Mouse (Mus musculus) midbrain, postnatal 0 days (tissue): ENCODE data around the gene Cyld. TPM values are rescaled to one million over a fixed set of nuclear protein-coding genes. Genes with fewer than 3 reads are reported as not detected.

ENCODE experiments used
- ATAC-seq: fragments of 200-750 bp; cut with Nextera tagmentation; 2 replicates; pipeline ENCODE4 v1.8.0; 2017; ENCODE audit warnings: moderate number of reproducible peaks, mild to moderate bottlenecking, moderate TSS enrichment, moderate library complexity; ENCODE audit not compliant: low FRiP score
- DNase-seq: peaks from one replicate; pipeline ENCODE4 v3.0.0-alpha.2; 2015; ENCODE audit warnings: low spot score
- H3K27ac ChIP-seq: fragments of 300-500 bp; sonication (generic); 2 replicates; pipeline ENCODE4 v1.5.1; 2014; ENCODE audit warnings: low read depth, mild to moderate bottlenecking, low read length, mixed read lengths
- H3K27me3 ChIP-seq: fragments of 300-500 bp; sonication (generic); 2 replicates; pipeline ENCODE4 v1.6.1; 2014; ENCODE audit warnings: low read length, control low read depth, mixed read lengths; ENCODE audit not compliant: insufficient read depth
- H3K36me3 ChIP-seq: fragments of 300-500 bp; sonication (generic); 2 replicates; pipeline ENCODE4 v1.6.1; 2014; ENCODE audit warnings: low read length, control low read depth, mixed read lengths; ENCODE audit not compliant: insufficient read depth
- H3K4me1 ChIP-seq: fragments of 300-500 bp; sonication (generic); 2 replicates; pipeline ENCODE4 v1.6.1; 2014; ENCODE audit warnings: mild to moderate bottlenecking, control low read depth, antibody characterized with exemption, low read length, mixed read lengths; ENCODE audit not compliant: insufficient read depth
- H3K4me2 ChIP-seq: fragments of 300-500 bp; sonication (generic); 2 replicates; pipeline ENCODE4 v1.6.1; 2014; ENCODE audit warnings: low read depth, mild to moderate bottlenecking, low read length, mixed read lengths; ENCODE audit not compliant: poor library complexity, severe bottlenecking
- H3K4me3 ChIP-seq: fragments of 300-500 bp; sonication (generic); 2 replicates; pipeline ENCODE4 v1.5.1; 2014; ENCODE audit warnings: low read depth, mild to moderate bottlenecking, low read length, moderate library complexity
- H3K9ac ChIP-seq: fragments of 300-500 bp; sonication (generic); replicated peaks from 2 replicates; pipeline ENCODE4 v1.6.1; 2014; ENCODE audit warnings: mild to moderate bottlenecking, low read length, moderate library complexity, mixed read lengths; ENCODE audit not compliant: poor library complexity, severe bottlenecking
- H3K9me3 ChIP-seq: fragments of 300-500 bp; sonication (generic); 2 replicates; pipeline ENCODE4 v1.6.1; 2016; ENCODE audit warnings: low read length, control low read depth
- CTCF ChIP-seq: IDR thresholded peaks from 2 replicates; pipeline ENCODE4 v1.5.1; 2016; ENCODE audit warnings: antibody characterized with exemption, mild to moderate bottlenecking
- WGBS: fragments of 180-500 bp; shearing (Covaris S2); extraction: QIAGEN DNeasy Blood & Tissue Kit; methylation state at CpG from one replicate; pipeline ENCODE4 v1.1.7; 2014; 5-methylcytosine and 5-hydroxymethylcytosine counted together
- polyA plus RNA-seq: library from polyadenylated mRNA; unstranded; fragments of >200 nt; fragmentation: Nextera tagmentation; extraction: Ambion mirVana; gene quantifications from 2 replicates; pipeline ENCODE4 v1.2.1, GENCODE M21; 2015
- total RNA-seq: library from RNA; depleted of rRNA; stranded (reverse); fragments of >200 nt; gene quantifications from 2 replicates; pipeline ENCODE4 v1.2.3, GENCODE M21; 2014

Cyld gene
- total and polyA plus RNA-seq, 2 experiments from 2014 or later = 14.3 to 19.1 TPM

DNA sequence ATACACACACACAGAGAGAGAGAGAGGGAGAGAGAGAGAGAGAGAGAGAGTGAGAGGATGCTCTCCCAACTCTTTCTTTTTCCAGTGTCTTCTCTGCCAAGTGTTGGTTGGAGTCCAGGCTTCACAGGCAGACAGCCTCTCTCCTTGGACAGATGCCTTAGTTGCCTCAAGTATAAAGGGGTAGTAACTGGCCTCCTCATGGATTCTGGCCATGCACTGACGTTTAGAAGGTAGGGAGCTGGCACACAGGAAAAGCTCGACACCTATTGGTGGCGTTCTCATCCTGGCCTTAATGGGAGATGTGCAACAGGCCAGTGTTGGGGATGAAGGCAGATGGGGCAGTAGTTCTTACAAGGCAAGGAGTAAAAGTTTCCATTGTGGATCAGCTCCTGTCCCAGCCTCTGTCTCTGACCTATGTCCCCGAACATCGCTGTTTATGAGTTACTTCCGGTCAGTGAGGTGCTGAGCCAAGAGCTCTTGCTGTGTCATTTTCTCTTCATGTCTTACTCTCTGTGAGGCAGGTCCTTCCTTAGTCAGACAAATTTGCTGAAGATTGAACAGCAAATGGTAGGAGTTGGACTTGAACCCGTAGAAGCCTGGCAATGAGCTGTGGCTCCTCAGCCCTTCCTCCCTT is 13.1 kb upstream of the Cyld start:
- Histone ChIP-seq H3K9ac (no peak overlapping the region), H3K36me3 (no peaks in the 10 kb centered on the region), H3K4me3 (no peak overlapping the region), H3K4me1 (no peaks in the 10 kb centered on the region), H3K9me3 (no peaks in the 10 kb centered on the region), H3K27me3 (no peaks in the 10 kb centered on the region), H3K27ac (no peak overlapping the region), H3K4me2 (no peak overlapping the region)
- TF ChIP-seq CTCF = no peak
- ATAC-seq (no peak), DNase-seq (peak; percentile 65)
- 85% methylated on average over 7 of the region's 7 CpGs for WGBS

DNA sequence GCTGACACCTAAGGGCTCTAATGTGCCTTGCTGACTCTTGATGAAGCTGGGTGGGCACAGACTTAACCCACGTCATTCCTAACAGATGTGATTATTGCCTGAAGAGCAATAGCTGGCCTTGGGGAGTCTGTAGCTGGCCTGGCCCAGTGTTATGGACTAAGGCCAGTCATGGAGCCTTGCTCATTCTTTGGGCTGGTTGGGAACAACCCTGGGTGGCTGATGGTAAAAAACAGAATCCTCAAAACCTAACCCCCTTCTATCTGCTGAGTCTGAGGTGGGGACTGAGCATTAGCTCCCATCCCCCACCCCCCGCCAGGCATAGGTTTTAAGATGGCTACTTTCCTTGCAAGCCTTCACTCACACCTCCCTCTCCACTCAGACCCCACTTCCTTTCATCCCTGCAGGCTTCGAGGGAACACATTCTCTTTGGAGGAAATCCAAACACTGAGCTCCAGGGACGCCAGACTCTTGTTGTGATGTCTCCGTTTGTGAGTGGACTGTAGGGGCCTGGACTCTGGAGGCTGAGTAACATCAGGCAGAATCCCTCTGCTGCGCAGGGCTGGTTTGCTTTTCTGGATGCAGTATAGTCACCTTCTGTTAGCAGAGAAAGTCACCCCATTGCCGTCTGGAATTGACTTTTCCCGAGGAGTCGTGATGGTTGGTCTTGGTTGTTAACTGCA is 10.5 kb upstream of the Cyld start:
- Histone ChIP-seq H3K27me3 (no peaks in the 10 kb centered on the region), H3K9me3 (no peaks in the 10 kb centered on the region), H3K4me3 (no peak overlapping the region), H3K4me1 (no peaks in the 10 kb centered on the region), H3K9ac (no peak overlapping the region), H3K27ac (no peak overlapping the region), H3K4me2 (no peak overlapping the region), H3K36me3 (no peaks in the 10 kb centered on the region)
- DNase-seq (no peak), ATAC-seq (no peak)
- no peak for TF ChIP-seq CTCF
- WGBS = 69% methylated on average over 9 of the region's 9 CpGs

DNA sequence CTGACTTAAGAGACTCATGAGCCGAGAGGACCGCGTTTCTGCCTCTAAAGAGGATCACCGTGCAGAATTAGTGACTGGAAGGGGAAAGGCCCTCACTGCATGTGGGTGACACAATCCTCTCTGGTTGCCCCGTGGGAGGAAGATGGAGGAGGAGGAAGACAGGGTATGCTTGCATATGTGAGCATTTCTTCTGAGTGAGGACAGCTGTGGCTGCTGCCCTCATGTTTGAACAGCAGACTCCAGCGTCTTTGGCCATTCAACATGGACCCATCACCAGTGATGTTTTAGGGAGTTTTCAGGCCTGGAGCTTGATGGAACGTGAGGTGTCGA is 10.0 kb upstream of the Cyld start:
- Histone ChIP-seq H3K36me3 (no peaks in the 10 kb centered on the region), H3K27ac (no peak overlapping the region), H3K27me3 (no peaks in the 10 kb centered on the region), H3K9ac (no peak overlapping the region), H3K4me1 (no peaks in the 10 kb centered on the region), H3K4me3 (no peak overlapping the region), H3K4me2 (no peak overlapping the region), H3K9me3 (no peaks in the 10 kb centered on the region)
- DNase-seq (no peak), ATAC-seq (no peak)
- TF ChIP-seq CTCF = no peak
- WGBS = 81% methylated on average over 8 of the region's 8 CpGs

DNA sequence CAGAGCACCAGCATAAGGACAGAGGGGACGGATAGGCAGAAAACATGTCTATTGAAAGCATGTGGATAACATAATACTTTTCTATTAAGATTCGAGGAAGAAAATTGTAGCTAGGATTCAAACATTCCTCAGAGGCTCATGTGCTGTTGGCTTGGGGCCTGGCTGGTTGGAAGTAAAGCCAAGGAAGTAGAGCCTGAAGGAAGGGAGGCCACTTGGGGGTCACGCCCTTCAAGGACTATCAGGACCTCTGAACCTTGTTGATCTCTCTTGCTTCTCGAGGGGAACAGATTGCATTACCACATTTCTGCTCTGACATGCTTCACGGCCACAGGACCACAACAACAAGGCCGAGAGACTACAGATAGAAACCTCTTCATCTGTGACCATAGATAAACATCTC is 7.7 kb upstream of the Cyld start:
- H3K36me3 ChIP-seq = no peaks in the 10 kb centered on the region
- H3K9ac ChIP-seq = no peak overlapping the region
- H3K27me3 ChIP-seq = no peaks in the 10 kb centered on the region
- ATAC-seq (no peak), DNase-seq (no peak)
- H3K4me3 ChIP-seq = no peak overlapping the region
- H3K9me3 ChIP-seq = no peaks in the 10 kb centered on the region
- no peaks in the 10 kb centered on the region for H3K4me1 ChIP-seq
- no peak overlapping the region for H3K27ac ChIP-seq
- no peak for TF ChIP-seq CTCF
- H3K4me2 ChIP-seq = no peak overlapping the region
- WGBS = 79% methylated on average over 6 of the region's 6 CpGs

DNA sequence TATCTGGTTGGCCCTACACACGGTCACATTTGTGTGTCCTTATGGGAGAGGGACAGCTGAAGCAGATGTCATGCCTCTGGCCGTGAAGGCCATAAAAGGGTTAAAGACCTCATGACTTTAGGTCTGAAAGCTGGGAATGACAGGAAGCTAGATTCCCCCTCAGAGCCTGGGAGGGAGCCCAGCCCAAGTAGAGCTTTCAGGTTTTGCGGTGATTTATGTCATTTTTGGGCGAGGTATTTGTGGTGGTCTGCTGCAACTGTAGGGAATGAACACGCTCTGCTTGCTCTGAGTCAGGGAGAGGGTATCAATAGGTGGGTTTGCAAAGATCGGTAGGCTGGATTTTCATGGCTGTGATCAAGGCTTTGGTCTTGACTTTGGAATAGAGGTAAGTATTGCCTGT is 6.9 kb upstream of the Cyld start:
- ATAC-seq (no peak), DNase-seq (no peak)
- no peaks in the 10 kb centered on the region for H3K4me1 ChIP-seq
- no peaks in the 10 kb centered on the region for H3K36me3 ChIP-seq
- no peak overlapping the region for H3K4me2 ChIP-seq
- H3K4me3 ChIP-seq = no peak overlapping the region
- no peaks in the 10 kb centered on the region for H3K9me3 ChIP-seq
- no peaks in the 10 kb centered on the region for H3K27me3 ChIP-seq
- no peak overlapping the region for H3K9ac ChIP-seq
- H3K27ac ChIP-seq = no peak overlapping the region
- TF ChIP-seq CTCF = no peak
- 90% methylated on average over 6 of the region's 6 CpGs for WGBS

DNA sequence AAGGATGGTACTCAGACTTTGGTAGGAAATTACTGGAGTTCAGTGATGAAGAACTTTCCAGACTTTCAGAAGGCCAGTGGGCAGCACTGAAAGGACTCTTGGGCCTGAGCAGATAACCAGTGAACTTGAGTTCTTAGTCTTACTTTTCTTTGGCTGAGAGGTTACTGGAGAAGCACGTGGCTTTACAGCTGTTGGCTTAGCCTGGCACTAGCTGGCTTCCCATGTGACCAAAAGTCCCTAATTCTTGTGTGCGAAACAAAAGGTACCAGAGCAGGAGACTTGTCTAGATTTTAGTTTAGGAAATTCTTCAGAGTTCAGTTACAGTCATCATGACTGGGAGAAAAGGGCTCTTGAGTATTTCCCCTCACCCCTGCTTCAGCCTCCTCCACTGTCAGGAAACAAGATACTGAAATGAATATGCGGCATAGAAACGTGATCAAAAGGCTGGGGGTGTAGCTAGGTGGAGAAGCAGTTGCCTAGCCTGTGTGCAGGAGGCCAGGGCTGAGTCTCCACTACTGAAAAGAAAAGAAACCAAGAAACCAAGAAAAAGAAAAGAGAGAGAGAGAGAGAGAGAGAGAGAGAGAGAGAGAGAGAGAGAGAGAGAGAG is 5.4 kb upstream of the Cyld start:
- H3K27me3 ChIP-seq = no peaks in the 10 kb centered on the region
- H3K4me2 ChIP-seq = no peak overlapping the region
- no peaks in the 10 kb centered on the region for H3K4me1 ChIP-seq
- H3K4me3 ChIP-seq = no peak overlapping the region
- H3K9me3 ChIP-seq = no peaks in the 10 kb centered on the region
- no peak for DNase-seq
- no peaks in the 10 kb centered on the region for H3K36me3 ChIP-seq
- TF ChIP-seq CTCF = no peak
- no peak overlapping the region for H3K27ac ChIP-seq
- 51% methylated on average over 4 of the region's 4 CpGs for WGBS
- H3K9ac ChIP-seq = no peak overlapping the region
- ATAC-seq = no peak
